Comparison of ENCODE assay signal across 7 mouse cellular contexts in genomic region chr5:48371890-48372766, GRCm38 (mm10). TPM values are rescaled to one million over a fixed set of nuclear protein-coding genes. Genes with fewer than 3 reads are reported as not detected.
DNase-seq lines count a peak whose midpoint lies in the region; ATAC-seq lines count a peak whose summit lies in the region.

No protein-coding gene starts in this region.

- intact Hi-C loops in left cerebral cortex, postnatal 36 days (cut with DNase I) = no loop called here

- H3K27ac ChIP-seq in intestine, embryonic 16.5 days (ENCODE audit: low read length) = peak overlapping the region; percentile 83
- no peak overlapping the region for H3K27ac ChIP-seq in midbrain, embryonic 11.5 days (ENCODE audit: low read depth, low read length)

- peak overlapping the region; percentile 99 for H3K4me3 ChIP-seq in intestine, embryonic 16.5 days (ENCODE audit: low read length)
- H3K4me3 ChIP-seq in midbrain, embryonic 11.5 days (ENCODE audit: low read depth, low read length) = peak overlapping the region; percentile 94

- no peaks in the 10 kb centered on the region for H3K9me3 ChIP-seq in intestine, embryonic 16.5 days (ENCODE audit: control insufficient read depth, low read length)
- no peaks in the 10 kb centered on the region for H3K9me3 ChIP-seq in midbrain, embryonic 11.5 days (ENCODE audit: control insufficient read depth, low read length)

- peak; percentile 100 for ATAC-seq in intestine, embryonic 16.5 days
- ATAC-seq in midbrain, embryonic 11.5 days (ENCODE audit: low FRiP score) = peak; percentile 100

- H3K4me2 ChIP-seq in intestine, embryonic 16.5 days (ENCODE audit: low read depth, low read length) = peak overlapping the region; percentile 76
- peak overlapping the region; percentile 58 for H3K4me2 ChIP-seq in midbrain, embryonic 11.5 days

- no peaks in the 10 kb centered on the region for H3K36me3 ChIP-seq in intestine, embryonic 16.5 days (ENCODE audit: control insufficient read depth, insufficient read depth, low read length)
- H3K36me3 ChIP-seq in midbrain, embryonic 11.5 days (ENCODE audit: control insufficient read depth, insufficient read depth, low read length) = no peaks in the 10 kb centered on the region

- under 1% methylated on average over 44 of the region's 44 CpGs for WGBS in intestine, embryonic 16.5 days
- under 1% methylated on average over 44 of the region's 44 CpGs for WGBS in midbrain, embryonic 11.5 days

- H3K27me3 ChIP-seq in intestine, embryonic 16.5 days (replicated peaks; ENCODE audit: control insufficient read depth, insufficient read depth, low read length) = no peaks in the 10 kb centered on the region
- H3K27me3 ChIP-seq in midbrain, embryonic 11.5 days (ENCODE audit: control insufficient read depth, insufficient read depth, low read length) = no peaks in the 10 kb centered on the region

- peak; percentile 89 for DNase-seq in adrenal gland, adult 8-10 months
- DNase-seq in embryo, embryonic 9.5 days (ENCODE audit: extremely low spot score) = peak; percentile 94
- peak; percentile 74 to 92 for DNase-seq in gastrocnemius, postnatal 4 days (ENCODE audit: low spot score in 2 of 2)
- DNase-seq in left cerebral cortex, postnatal 36 days (ENCODE audit: low spot score in 2 of 2) = peak; percentile 94 to 95
- DNase-seq in midbrain, embryonic 11.5 days (ENCODE audit: low spot score, missing footprints) = peak; percentile 100
- peak; percentile 90 for DNase-seq in skeletal muscle tissue, adult 2 months (ENCODE audit: low read depth, low spot score)

- peaks cover 3% of the 10 kb centered on the region; the same call in 1 of the 2 replicates for H3K4me1 ChIP-seq in intestine, embryonic 16.5 days (ENCODE audit: control insufficient read depth, insufficient read depth, low read length)
- H3K4me1 ChIP-seq in midbrain, embryonic 11.5 days (ENCODE audit: control insufficient read depth, insufficient read depth, low read length) = peaks cover 3% of the 10 kb centered on the region; the same call in 1 of the 2 replicates

- peak overlapping the region; percentile 93 for H3K9ac ChIP-seq in intestine, embryonic 16.5 days (ENCODE audit: low read depth, low read length)
- peak overlapping the region; percentile 86 for H3K9ac ChIP-seq in midbrain, embryonic 11.5 days (ENCODE audit: low read length)

RNA-seq across cellular contexts. Expression of gene 5730480H06Rik, which starts 44.4 kb away (rescaled TPM):
- total RNA-seq in adrenal gland, adult 8-10 months (2022) = 10 to 100 TPM; 11.6 to 22.0 (median 17.2) TPM
- total RNA-seq in gastrocnemius, postnatal 4 days (2021) = 10 to 100 TPM; 13.1 to 20.2 TPM
- 15.1 and 15.5 TPM in 2 replicates for polyA plus RNA-seq in intestine, embryonic 16.5 days (2015; fragmentation: Nextera tagmentation; extraction: Ambion mirVana)
- 10 to 100 TPM; 18.2 to 25.8 TPM for total RNA-seq in left cerebral cortex, postnatal 36 days (2021)
- 25.8 and 26.7 TPM in 2 replicates for polyA plus RNA-seq in midbrain, embryonic 11.5 days (2014; fragmentation: Nextera tagmentation; extraction: Ambion mirVana)
